ENCODE assay signal across 25 mouse cellular contexts in the genomic region with DNA sequence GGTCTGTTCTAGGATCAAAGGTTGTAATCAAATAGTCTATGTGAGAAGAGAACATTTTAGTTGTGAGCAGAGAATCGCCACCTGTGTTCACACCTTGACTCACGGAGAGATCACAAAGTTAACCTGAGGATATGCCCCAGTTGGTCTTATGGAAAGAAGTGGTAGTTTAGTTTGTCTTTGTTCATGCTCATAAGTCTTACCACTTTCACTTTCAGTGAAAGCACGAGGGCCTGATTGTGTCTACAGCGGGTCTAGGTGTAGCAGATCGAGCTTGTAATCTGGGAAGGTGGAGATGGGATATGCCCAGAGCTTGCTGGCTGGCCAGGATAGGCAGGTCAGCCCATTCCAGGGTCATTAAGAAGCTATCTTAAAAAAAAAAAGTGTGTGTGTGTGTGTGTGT. TPM values are rescaled to one million over a fixed set of nuclear protein-coding genes. Genes with fewer than 3 reads are reported as not detected.
DNase-seq lines count a peak whose midpoint lies in the region; ATAC-seq and TF ChIP-seq lines count a peak whose summit lies in the region.
"Had no signal": no experiment of that assay in that cellular context is flagged by ENCODE, and none has a peak within 500 bp of the region (broad histone marks: within the 10 kb centered on the region; RNA-seq: fewer than 3 reads in every experiment).

No protein-coding gene starts in this region.

- H3K79me2 ChIP-seq in CH12.LX (replicated peaks; ENCODE audit: control insufficient read depth, extremely low read depth, insufficient read depth, poor library complexity, severe bottlenecking) = no peaks in the 10 kb centered on the region

- dilution Hi-C loops in CH12.LX (cut with MboI; ENCODE audit: extremely low pct_ligation_motif_present, extremely low pct_unique_long_range_greater_than_20kb, low sequenced_read_pairs) = no loop called here

- H3K9ac ChIP-seq in CH12.LX (ENCODE audit: insufficient read depth, low read depth) = peak overlapping the region; percentile 56
- H3K9ac ChIP-seq: embryonic facial prominence, embryonic 12.5 days; embryonic facial prominence, embryonic 15.5 days; forebrain, postnatal 0 days; hindbrain, embryonic 12.5 days had no signal

- peaks cover 6 to 31% of the 10 kb centered on the region in 2 experiments for H3K4me1 ChIP-seq in CH12.LX (ENCODE audit: control insufficient read depth in 1 of 2, insufficient read depth in 2 of 2)
- no peaks in the 10 kb centered on the region for H3K4me1 ChIP-seq in cerebellum, adult 2 months (ENCODE audit: control insufficient read depth, insufficient read depth, low read length)
- H3K4me1 ChIP-seq: embryonic facial prominence, embryonic 12.5 days; embryonic facial prominence, embryonic 15.5 days; hindbrain, embryonic 12.5 days had no signal

- DNase-seq in CD4-positive helper T cell, adult 2 months (ENCODE audit: low read depth, low spot score) = peak; percentile 29
- peak; percentile 38 for DNase-seq in CH12.LX (ENCODE audit: extremely low read depth)
- no peak for DNase-seq in right cerebral cortex, postnatal 25 days
- DNase-seq in cerebellum, adult 2 months = no peak
- DNase-seq in heart, adult 8-10 months (ENCODE audit: low spot score) = no peak
- no peak for DNase-seq in frontal cortex, postnatal 25 days (ENCODE audit: low spot score in 2 of 2)
- DNase-seq: adrenal gland, postnatal 10 days; adrenal gland, postnatal 36 days; cerebellum, adult 18-20 months; cerebellum, adult 9-11 months; cerebellum, postnatal 25 days; forebrain, postnatal 0 days; gastrocnemius, postnatal 10 days; gastrocnemius, postnatal 36 days; heart, adult 2 months had no signal

- H3K9me3 ChIP-seq in CH12.LX (replicated peaks; ENCODE audit: low read length) = no peaks in the 10 kb centered on the region
- H3K9me3 ChIP-seq: embryonic facial prominence, embryonic 12.5 days; embryonic facial prominence, embryonic 15.5 days; hindbrain, embryonic 12.5 days had no signal

- H3K27me3 ChIP-seq in CH12.LX (replicated peaks) = no peaks in the 10 kb centered on the region
- no peaks in the 10 kb centered on the region for H3K27me3 ChIP-seq in cerebellum, adult 2 months (ENCODE audit: control insufficient read depth, insufficient read depth, low read length)
- H3K27me3 ChIP-seq: embryonic facial prominence, embryonic 12.5 days; embryonic facial prominence, embryonic 15.5 days; hindbrain, embryonic 12.5 days had no signal

- H3K4me2 ChIP-seq in CH12.LX (ENCODE audit: insufficient read depth, low read depth, poor library complexity, severe bottlenecking) = peak overlapping the region; percentile 62
- H3K4me2 ChIP-seq: embryonic facial prominence, embryonic 12.5 days; embryonic facial prominence, embryonic 15.5 days; heart, embryonic 11.5 days; hindbrain, embryonic 12.5 days had no signal

- in situ Hi-C loops in CH12.LX (cut with MboI; ENCODE audit: low pct_ligation_motif_present, low pct_unique_long_range_greater_than_20kb, low sequenced_read_pairs) = no loop called here

- no peak for TF ChIP-seq POLR2A in CH12.LX (IDR thresholded peaks at IDR 0.05; ENCODE audit: low read depth, low read length)
- no peak for TF ChIP-seq POLR2A in cerebellum, adult 2 months (IDR thresholded peaks at IDR 0.05; ENCODE audit: borderline replicate concordance, insufficient read depth, low read length)

- no peak overlapping the region for H3K27ac ChIP-seq in CH12.LX (ENCODE audit: insufficient read depth, low read depth)
- H3K27ac ChIP-seq in cerebellum, adult 2 months (ENCODE audit: insufficient read depth, low read length) = no peak overlapping the region
- H3K27ac ChIP-seq: embryonic facial prominence, embryonic 12.5 days; embryonic facial prominence, embryonic 15.5 days; heart, adult 2 months; hindbrain, embryonic 12.5 days had no signal

- H3K36me3 ChIP-seq in CH12.LX (replicated peaks in 1 of 2; ENCODE audit: control insufficient read depth in 1 of 2, insufficient read depth in 1 of 2, low read length in 1 of 2) = peaks cover 2 to 13% of the 10 kb centered on the region in 2 experiments
- H3K36me3 ChIP-seq: embryonic facial prominence, embryonic 12.5 days; hindbrain, embryonic 12.5 days had no signal

- peak; percentile 52 for TF ChIP-seq EP300 in CH12.LX (IDR thresholded peaks at IDR 0.05; ENCODE audit: low read length)

- 96% methylated on average over 5 of the region's 5 CpGs for WGBS in cerebellum, adult 2 months

- ATAC-seq in inflammation-experienced regulatory T-cells, adult 6 months = peak; percentile 50
- ATAC-seq: forebrain, embryonic 14.5 days; forebrain, postnatal 0 days; hindbrain, embryonic 16.5 days; intestine, postnatal 0 days had no signal

- no peak for TF ChIP-seq RAD21 in CH12.LX (IDR thresholded peaks at IDR 0.05; ENCODE audit: low read depth, low read length)

- H3K4me3 ChIP-seq in CH12.LX (replicated peaks in 1 of 3; ENCODE audit: low read depth in 2 of 3, low read length in 2 of 3, poor library complexity in 1 of 3) = peak overlapping the region in 1 of 3 experiments; percentile 24
- no peak overlapping the region for H3K4me3 ChIP-seq in cerebellum, adult 2 months (replicated peaks; ENCODE audit: insufficient read depth, low read depth, low read length)
- H3K4me3 ChIP-seq: embryonic facial prominence, embryonic 12.5 days; embryonic facial prominence, embryonic 15.5 days; heart, adult 2 months; hindbrain, embryonic 12.5 days had no signal

- TF ChIP-seq CTCF in CH12.LX (conservative IDR thresholded peaks at IDR 0.05 in 1 of 2, IDR thresholded peaks at IDR 0.05 in 1 of 2; ENCODE audit: low read depth in 2 of 2, low read length in 2 of 2) = no peak
- TF ChIP-seq CTCF in cerebellum, adult 2 months (IDR thresholded peaks at IDR 0.05; ENCODE audit: borderline replicate concordance, insufficient read depth, low read depth, low read length) = no peak

TF ChIP-seq in CH12.LX, 34 proteins besides CTCF, POLR2A, EP300 and RAD21:
- TF ChIP-seq CHD1 (IDR thresholded peaks at IDR 0.05; ENCODE audit: low read depth, low read length) (no peak), MAX (IDR thresholded peaks at IDR 0.05; ENCODE audit: low read length) (peak; percentile 60; the same call in 1 of the 2 replicates), SMC3 (IDR thresholded peaks at IDR 0.05; ENCODE audit: low read depth, low read length) (no peak), NRF1 (IDR thresholded peaks at IDR 0.05; ENCODE audit: low read depth, low read length) (no peak), TBP (conservative IDR thresholded peaks at IDR 0.05; ENCODE audit: low read depth, low read length) (no peak), ETS1 (conservative IDR thresholded peaks at IDR 0.05; ENCODE audit: low read depth, low read length) (no peak), MAZ (IDR thresholded peaks at IDR 0.05; ENCODE audit: low read depth, low read length) (no peak), BHLHE40 (IDR thresholded peaks at IDR 0.05; ENCODE audit: low read depth, low read length) (peak; percentile 58), MYC (IDR thresholded peaks at IDR 0.05; ENCODE audit: low read depth, low read length) (0 out of 2 replicates have a peak, but pooled peaks have one; percentile 33), ZC3H11A (IDR thresholded peaks at IDR 0.05; ENCODE audit: low read depth, low read length) (no peak), CHD2 (IDR thresholded peaks at IDR 0.05; ENCODE audit: low read length) (no peak), ZKSCAN1 (IDR thresholded peaks at IDR 0.05; ENCODE audit: borderline replicate concordance, low read depth, low read length) (no peak), IRF4 (IDR thresholded peaks at IDR 0.05; ENCODE audit: low read depth, low read length) (peak; percentile 48; the same call in 1 of the 2 replicates), HCFC1 (IDR thresholded peaks at IDR 0.05; ENCODE audit: low read depth, low read length) (no peak), E2F4 (IDR thresholded peaks at IDR 0.05; ENCODE audit: insufficient replicate concordance, low read depth, low read length) (no peak), MXI1 (IDR thresholded peaks at IDR 0.05; ENCODE audit: low read depth, low read length) (peak; percentile 52; the same call in 1 of the 2 replicates)

RNA-seq across cellular contexts. Expression of gene Adra2a, which starts 29.0 kb away (rescaled TPM):
- total RNA-seq in CH12.LX (2012; rRNA removed) = 0.04 TPM in 2 replicates
- total RNA-seq in CH12.LX (2014; rRNA removed) = 0.05 TPM in 1 of 2 replicates, not detected in the other
- polyA plus RNA-seq in CH12.LX (2012; ENCODE audit: insufficient read length, low read depth) = 0.07 TPM in 2 replicates
- polyA plus RNA-seq in inflammation-experienced regulatory T-cells, adult 6 months (2017; shearing (Covaris generic)) = not detected
- 14.6 and 16.1 TPM in 2 replicates for polyA plus RNA-seq in cerebellum, adult 2 months (2012; rRNA removed)
- total RNA-seq in heart, adult 8-10 months (2022) = under 1 TPM; 0.28 to 0.75 (median 0.45) TPM
- polyA plus RNA-seq: heart, embryonic 14.5 days; heart, postnatal 0 days had no signal

Comparison
In these comparisons a context has a peak if more than half of its experiments do, and no peak if none do; other contexts are left out.
1. DNase-seq: peak in CD4-positive helper T cell, adult 2 months (single experiment) and CH12.LX (single experiment); none in right cerebral cortex, postnatal 25 days (single experiment), cerebellum, adult 2 months (0 of 2), heart, adult 8-10 months (single experiment) and frontal cortex, postnatal 25 days (0 of 2).
2. RNA of gene Adra2a, which starts 29.0 kb away (polyA plus RNA-seq): 14.6 to 16.1 TPM in cerebellum, adult 2 months; 0.07 TPM in CH12.LX and not detected in inflammation-experienced regulatory T-cells, adult 6 months; every median in the first group is over 10 times any median in the second.